Mouse (Mus musculus): ENCODE measurements around the gene Hdhd5. TPM values are rescaled to one million over a fixed set of nuclear protein-coding genes. Genes with fewer than 3 reads are reported as not detected.

Gene Hdhd5
- total and polyA plus RNA-seq, 2 experiments from 2014 or later: 14.9 to 29.9 TPM

DNA sequence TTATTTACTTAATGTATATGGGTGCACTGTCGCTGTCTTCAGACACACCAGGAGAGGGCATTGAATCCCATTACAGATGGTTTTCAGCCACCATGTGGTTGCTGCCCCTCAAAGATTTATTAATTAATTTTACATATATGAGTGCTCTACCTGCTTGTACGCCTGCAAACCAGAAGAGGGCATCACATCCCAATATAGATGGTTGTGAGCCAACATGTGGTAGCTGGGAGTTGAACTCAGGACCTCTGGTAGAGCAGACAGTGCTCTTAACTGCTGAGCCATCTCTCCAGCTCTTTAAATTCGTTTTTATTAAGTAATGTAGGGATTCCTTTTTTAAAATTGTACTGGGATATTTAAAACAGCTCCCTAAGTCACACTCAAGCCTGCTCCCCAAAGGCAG is 61.9 kb downstream of the Hdhd5 start:
- TF ChIP-seq CTCF (IDR thresholded peaks at IDR 0.05; ENCODE audit: low read depth): no peak
- H3K36me3 ChIP-seq (ENCODE audit: insufficient read depth): no peaks in the 10 kb centered on the region
- H3K4me3 ChIP-seq (ENCODE audit: low read depth, low read length): no peak overlapping the region
- H3K9ac ChIP-seq: no peak overlapping the region
- WGBS: 73% methylated on average over 3 of the region's 3 CpGs
- H3K27ac ChIP-seq (ENCODE audit: low read depth, low read length): no peak overlapping the region
- peaks cover 12% of the 10 kb centered on the region; the same call in 1 of the 2 replicates for H3K4me1 ChIP-seq (ENCODE audit: insufficient read depth)
- no peaks in the 10 kb centered on the region for H3K9me3 ChIP-seq (ENCODE audit: low read length)
- 0 out of 2 replicates have a peak, but pooled peaks cover 3% of the 10 kb centered on the region for H3K27me3 ChIP-seq (ENCODE audit: insufficient read depth, low read length)
- DNase-seq (no peak), ATAC-seq (no peak)
- H3K4me2 ChIP-seq (ENCODE audit: low read depth): no peak overlapping the region

DNA sequence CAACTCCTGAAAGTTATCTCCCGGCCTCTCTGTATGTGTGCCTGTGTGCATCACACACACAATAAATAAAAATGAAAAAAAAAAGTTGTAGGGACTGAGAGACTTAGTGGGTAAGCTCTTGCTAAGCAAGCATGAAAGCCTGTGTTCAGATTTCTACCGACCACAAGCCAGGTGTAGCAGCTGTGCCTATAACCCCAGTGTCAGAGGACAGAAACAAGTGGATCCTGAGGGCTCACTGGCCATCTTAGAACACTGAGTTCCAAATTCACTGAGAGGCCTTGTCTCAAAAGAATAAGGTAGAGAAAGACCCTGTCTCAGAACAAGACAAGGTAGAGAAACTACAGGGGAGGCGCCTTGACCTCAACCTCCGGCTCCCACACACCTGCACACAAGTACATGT is 62.9 kb downstream of the Hdhd5 start:
- no peak for TF ChIP-seq CTCF (IDR thresholded peaks at IDR 0.05; ENCODE audit: low read depth)
- H3K27ac ChIP-seq (ENCODE audit: low read depth, low read length): no peak overlapping the region
- H3K9me3 ChIP-seq (ENCODE audit: low read length): no peaks in the 10 kb centered on the region
- peaks cover 12% of the 10 kb centered on the region; the same call in 1 of the 2 replicates for H3K4me1 ChIP-seq (ENCODE audit: insufficient read depth)
- peaks cover 8% of the 10 kb centered on the region; the same call in 1 of the 2 replicates for H3K27me3 ChIP-seq (ENCODE audit: insufficient read depth, low read length)
- ATAC-seq (no peak), DNase-seq (no peak)
- 91% methylated on average over 4 of the region's 4 CpGs for WGBS
- no peak overlapping the region for H3K4me3 ChIP-seq (ENCODE audit: low read depth, low read length)
- H3K9ac ChIP-seq: no peak overlapping the region
- no peaks in the 10 kb centered on the region for H3K36me3 ChIP-seq (ENCODE audit: insufficient read depth)
- H3K4me2 ChIP-seq (ENCODE audit: low read depth): no peak overlapping the region

DNA sequence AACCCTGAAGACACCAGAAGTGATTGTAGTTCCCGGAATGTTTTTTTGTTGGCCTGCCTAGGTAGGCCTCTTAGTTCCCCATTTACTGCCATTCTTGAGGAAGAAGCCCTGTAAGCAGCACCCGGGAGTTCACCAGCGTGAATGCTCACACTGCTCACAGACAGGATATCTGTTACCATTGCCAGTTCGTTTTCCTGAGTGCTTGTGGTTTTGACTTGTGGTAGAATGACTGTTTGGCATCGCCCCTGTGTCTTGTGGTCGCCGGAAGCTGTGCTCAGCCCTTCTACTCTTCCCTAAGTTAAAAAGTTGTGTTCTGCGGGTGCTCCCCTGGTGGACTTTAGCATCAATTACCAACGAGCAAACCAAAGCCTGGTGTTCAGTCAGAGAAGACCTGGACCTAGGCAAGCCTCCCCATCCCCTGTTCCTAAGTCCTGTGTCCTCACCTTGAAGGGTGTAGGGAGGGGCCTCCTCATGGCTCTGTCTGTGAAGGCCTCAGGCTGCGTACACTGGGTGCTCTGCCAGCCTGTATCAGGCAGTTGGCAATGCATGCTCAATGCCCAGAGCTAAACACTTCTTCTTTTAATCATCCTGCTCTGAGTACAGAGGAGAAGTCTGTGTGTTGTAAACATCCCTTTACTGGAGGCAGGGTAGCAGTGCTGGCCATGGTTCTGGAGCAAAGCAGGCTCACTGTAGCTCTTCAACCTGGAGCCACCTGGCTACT is 64.3 kb downstream of the Hdhd5 start:
- Histone ChIP-seq H3K9ac (no peak overlapping the region), H3K4me3 (ENCODE audit: low read depth, low read length) (no peak overlapping the region), H3K27ac (ENCODE audit: low read depth, low read length) (no peak overlapping the region), H3K36me3 (ENCODE audit: insufficient read depth) (no peaks in the 10 kb centered on the region), H3K9me3 (ENCODE audit: low read length) (no peaks in the 10 kb centered on the region), H3K4me2 (ENCODE audit: low read depth) (no peak overlapping the region), H3K27me3 (ENCODE audit: insufficient read depth, low read length) (peaks cover 17% of the 10 kb centered on the region), H3K4me1 (ENCODE audit: insufficient read depth) (0 out of 2 replicates have a peak, but pooled peaks cover under 1% of the 10 kb centered on the region)
- no peak for DNase-seq
- 79% methylated on average over 10 of the region's 10 CpGs for WGBS
- no peak for TF ChIP-seq CTCF (IDR thresholded peaks at IDR 0.05; ENCODE audit: low read depth)
- ATAC-seq: no peak

DNA sequence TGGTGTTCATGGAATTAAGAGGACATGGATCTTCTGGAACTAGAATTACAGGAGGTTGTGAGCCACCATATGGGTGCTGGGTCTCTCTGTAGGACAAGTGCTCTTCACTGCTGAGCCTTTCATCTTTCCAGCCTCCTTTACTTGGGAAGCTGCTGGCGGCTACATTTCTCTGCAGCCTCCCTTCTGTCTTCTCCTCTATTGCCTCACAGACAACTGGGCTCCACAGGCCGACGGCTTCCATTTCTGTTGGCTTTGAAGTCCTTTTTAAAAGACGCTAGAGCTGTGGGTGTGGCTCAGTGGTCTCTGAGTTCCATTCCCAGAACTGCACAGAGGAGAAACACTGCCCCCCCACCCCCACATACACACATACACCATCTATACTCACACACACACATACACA is 65.7 kb downstream of the Hdhd5 start:
- TF ChIP-seq CTCF (IDR thresholded peaks at IDR 0.05; ENCODE audit: low read depth): no peak
- WGBS: 49% methylated on average over 4 of the region's 4 CpGs
- peaks cover 17% of the 10 kb centered on the region for H3K27me3 ChIP-seq (ENCODE audit: insufficient read depth, low read length)
- no peak overlapping the region for H3K4me3 ChIP-seq (ENCODE audit: low read depth, low read length)
- no peaks in the 10 kb centered on the region for H3K36me3 ChIP-seq (ENCODE audit: insufficient read depth)
- DNase-seq: no peak
- H3K9ac ChIP-seq: no peak overlapping the region
- H3K9me3 ChIP-seq (ENCODE audit: low read length): no peaks in the 10 kb centered on the region
- no peak overlapping the region for H3K4me2 ChIP-seq (ENCODE audit: low read depth)
- no peak overlapping the region for H3K27ac ChIP-seq (ENCODE audit: low read depth, low read length)
- no peaks in the 10 kb centered on the region for H3K4me1 ChIP-seq (ENCODE audit: insufficient read depth)
- no peak for ATAC-seq

DNA sequence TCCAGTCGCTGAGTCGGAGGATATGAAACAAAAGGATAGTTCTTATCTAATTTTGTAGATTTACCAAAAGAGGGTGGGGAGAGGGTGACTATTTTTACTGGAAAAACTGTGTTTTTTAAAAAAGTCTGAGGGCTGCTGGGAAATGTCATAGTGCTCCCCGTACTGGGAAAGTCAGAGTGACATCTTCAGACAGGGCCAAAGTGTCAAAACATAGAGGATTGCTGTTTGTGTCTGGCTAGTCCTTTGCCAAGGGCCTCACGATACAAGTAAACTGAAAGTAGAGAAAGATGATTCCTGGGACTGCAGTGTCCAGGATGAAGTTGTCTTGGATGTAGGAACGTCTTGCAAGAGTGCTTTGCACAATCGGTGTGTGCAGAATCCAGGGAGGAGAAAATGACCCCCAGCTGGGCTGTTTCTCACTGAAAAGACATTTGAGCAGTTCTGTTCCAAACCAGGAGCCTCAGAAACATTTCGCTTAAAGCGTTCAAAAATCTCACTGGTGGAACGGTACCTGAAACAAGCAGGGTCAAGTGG is 66.6 kb downstream of the Hdhd5 start:
- Histone ChIP-seq H3K27ac (ENCODE audit: low read depth, low read length) (no peak overlapping the region; the same call in 1 of the 2 replicates), H3K9ac (no peak overlapping the region), H3K4me1 (ENCODE audit: insufficient read depth) (no peaks in the 10 kb centered on the region), H3K4me3 (ENCODE audit: low read depth, low read length) (no peak overlapping the region), H3K9me3 (ENCODE audit: low read length) (no peaks in the 10 kb centered on the region), H3K4me2 (ENCODE audit: low read depth) (0 out of 2 replicates have a peak overlapping the region, but pooled peaks have one; percentile 53), H3K36me3 (ENCODE audit: insufficient read depth) (no peaks in the 10 kb centered on the region), H3K27me3 (ENCODE audit: insufficient read depth, low read length) (peaks cover 17% of the 10 kb centered on the region)
- TF ChIP-seq CTCF (IDR thresholded peaks at IDR 0.05; ENCODE audit: low read depth): no peak
- ATAC-seq (no peak), DNase-seq (no peak)
- WGBS: 54% methylated on average over 9 of the region's 9 CpGs

DNA sequence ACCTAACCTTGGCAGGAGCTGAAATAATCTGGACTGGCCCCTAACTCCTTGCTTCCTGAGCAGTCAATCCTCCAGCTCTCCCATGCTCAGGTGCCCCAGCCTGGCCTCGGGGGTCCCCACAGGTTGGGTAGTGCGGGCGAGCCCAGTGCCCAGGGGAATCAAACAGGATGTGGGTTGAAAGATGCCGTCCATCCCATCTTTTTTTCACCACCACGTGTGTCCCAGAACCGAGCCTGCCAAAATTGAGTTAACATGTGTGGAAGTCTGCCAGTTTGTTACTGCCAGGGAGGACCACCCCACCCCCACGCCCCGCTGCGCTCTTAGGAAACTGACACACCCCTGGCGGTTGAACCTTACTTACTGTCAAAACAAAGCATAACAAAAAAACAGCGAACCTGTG is 67.2 kb downstream of the Hdhd5 start:
- Histone ChIP-seq H3K36me3 (ENCODE audit: insufficient read depth) (no peaks in the 10 kb centered on the region), H3K4me3 (ENCODE audit: low read depth, low read length) (peak overlapping the region; percentile 51), H3K9me3 (ENCODE audit: low read length) (no peaks in the 10 kb centered on the region), H3K4me1 (ENCODE audit: insufficient read depth) (no peaks in the 10 kb centered on the region), H3K27ac (ENCODE audit: low read depth, low read length) (no peak overlapping the region), H3K27me3 (ENCODE audit: insufficient read depth, low read length) (peaks cover 17% of the 10 kb centered on the region), H3K9ac (0 out of 2 replicates have a peak overlapping the region, but pooled peaks have one; percentile 49), H3K4me2 (ENCODE audit: low read depth) (peak overlapping the region; percentile 53)
- no peak for TF ChIP-seq CTCF (IDR thresholded peaks at IDR 0.05; ENCODE audit: low read depth)
- ATAC-seq (no peak), DNase-seq (peak; percentile 46)
- WGBS: 5% methylated on average over 11 of the region's 11 CpGs
